ENCODE assay signal across 10 mouse cellular contexts in the genomic region with DNA sequence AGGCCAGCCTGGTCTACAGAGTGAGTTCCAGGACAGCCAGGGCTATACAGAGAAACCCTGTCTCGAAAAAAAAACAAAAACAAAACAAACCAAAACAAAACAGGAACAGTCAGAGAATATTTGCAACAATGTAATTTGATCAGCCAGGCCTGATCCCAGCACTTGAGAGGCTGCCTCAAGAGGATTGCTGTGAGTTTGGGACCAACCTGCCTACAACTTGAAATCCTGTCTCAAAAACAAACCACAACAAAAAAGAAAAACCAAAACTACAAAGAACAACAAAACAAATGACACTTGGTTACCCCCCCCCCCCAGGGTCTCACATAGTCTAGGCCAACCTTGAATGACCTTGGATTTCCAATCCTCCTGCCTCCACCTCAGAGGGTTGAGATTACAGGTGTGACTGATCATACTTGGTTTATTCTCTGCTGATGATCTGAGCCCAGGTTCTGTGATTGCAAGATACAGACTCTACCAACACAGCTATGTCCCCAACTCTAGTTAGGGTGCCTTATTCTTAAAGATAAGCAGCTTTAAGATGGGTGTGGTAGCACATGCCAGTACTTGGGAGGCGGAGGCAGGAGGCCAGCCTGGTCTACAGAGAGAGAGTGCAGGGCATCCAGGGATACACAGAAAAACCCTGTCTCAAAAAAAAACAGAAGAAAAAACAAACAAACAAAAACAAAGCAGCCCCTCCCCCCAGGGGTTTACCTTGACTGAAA. TPM values are rescaled to one million over a fixed set of nuclear protein-coding genes. Genes with fewer than 3 reads are reported as not detected.
DNase-seq lines count a peak whose midpoint lies in the region; ATAC-seq lines count a peak whose summit lies in the region.
"Had no signal": no experiment of that assay in that cellular context is flagged by ENCODE, and none has a peak within 500 bp of the region (broad histone marks: within the 10 kb centered on the region; RNA-seq: fewer than 3 reads in every experiment).

No protein-coding gene starts in this region.

- H3K4me1 ChIP-seq in heart, embryonic 13.5 days: peaks cover 9% of the 10 kb centered on the region
- H3K4me1 ChIP-seq in liver, embryonic 13.5 days (replicated peaks): peaks cover 41% of the 10 kb centered on the region
- no peaks in the 10 kb centered on the region for H3K4me1 ChIP-seq in midbrain, embryonic 16.5 days (ENCODE audit: control insufficient read depth, insufficient read depth, low read length)
- H3K4me1 ChIP-seq: midbrain, embryonic 12.5 days had no signal

- no peaks in the 10 kb centered on the region for H3K36me3 ChIP-seq in heart, embryonic 13.5 days
- no peaks in the 10 kb centered on the region for H3K36me3 ChIP-seq in liver, embryonic 13.5 days
- no peaks in the 10 kb centered on the region for H3K36me3 ChIP-seq in midbrain, embryonic 16.5 days (ENCODE audit: control insufficient read depth, insufficient read depth, low read length)
- H3K36me3 ChIP-seq: midbrain, embryonic 12.5 days had no signal

- peak overlapping the region; percentile 36; the same call in 1 of the 2 replicates for H3K27ac ChIP-seq in heart, embryonic 13.5 days (replicated peaks)
- peak overlapping the region; percentile 12; the same call in 1 of the 2 replicates for H3K27ac ChIP-seq in liver, embryonic 13.5 days
- no peak overlapping the region for H3K27ac ChIP-seq in midbrain, embryonic 16.5 days (ENCODE audit: low read length)
- H3K27ac ChIP-seq: midbrain, embryonic 12.5 days had no signal

- 71% methylated on average over 2 of the region's 2 CpGs for WGBS in heart, embryonic 13.5 days
- WGBS in liver, embryonic 13.5 days (ENCODE audit: insufficient replicate concordance): 12% methylated on average over 2 of the region's 2 CpGs
- 63% methylated on average over 2 of the region's 2 CpGs for WGBS in midbrain, embryonic 16.5 days

- ATAC-seq in heart, embryonic 13.5 days (ENCODE audit: extremely low read depth, insufficient number of reproducible peaks, low FRiP score, low TSS enrichment): no peak
- peak; percentile 80 for ATAC-seq in liver, embryonic 13.5 days (ENCODE audit: low read depth)
- no peak for ATAC-seq in midbrain, embryonic 16.5 days
- ATAC-seq: forebrain, embryonic 14.5 days had no signal

- DNase-seq in heart, adult 9 months (ENCODE audit: low spot score in 2 of 2): no peak
- peak; percentile 42 for DNase-seq in thymus, postnatal 4 days
- DNase-seq in thymus, adult 18-20 months: no peak
- DNase-seq in liver, embryonic 13.5 days: no peak
- DNase-seq in gastrocnemius, adult 18-20 months (ENCODE audit: low spot score): no peak
- DNase-seq in urinary bladder, postnatal 4 days (ENCODE audit: low spot score in 2 of 2): no peak

- no peak overlapping the region for H3K4me3 ChIP-seq in heart, embryonic 13.5 days
- H3K4me3 ChIP-seq in liver, embryonic 13.5 days (replicated peaks): no peak overlapping the region
- no peak overlapping the region for H3K4me3 ChIP-seq in midbrain, embryonic 16.5 days (ENCODE audit: low read depth, low read length)
- H3K4me3 ChIP-seq: midbrain, embryonic 12.5 days had no signal

- H3K4me2 ChIP-seq in heart, embryonic 13.5 days: no peak overlapping the region
- H3K4me2 ChIP-seq in liver, embryonic 13.5 days: no peak overlapping the region
- H3K4me2 ChIP-seq in midbrain, embryonic 16.5 days (ENCODE audit: low read length): no peak overlapping the region
- H3K4me2 ChIP-seq: midbrain, embryonic 12.5 days had no signal

- peaks cover 13% of the 10 kb centered on the region for H3K27me3 ChIP-seq in heart, embryonic 13.5 days (replicated peaks)
- H3K27me3 ChIP-seq in liver, embryonic 13.5 days: 0 out of 2 replicates have a peak, but pooled peaks cover 2% of the 10 kb centered on the region
- no peaks in the 10 kb centered on the region for H3K27me3 ChIP-seq in midbrain, embryonic 16.5 days (ENCODE audit: control insufficient read depth, insufficient read depth, low read depth, low read length)
- H3K27me3 ChIP-seq: midbrain, embryonic 12.5 days had no signal

- no peak overlapping the region for H3K9ac ChIP-seq in heart, embryonic 13.5 days
- H3K9ac ChIP-seq in liver, embryonic 13.5 days: no peak overlapping the region
- H3K9ac ChIP-seq in midbrain, embryonic 16.5 days (ENCODE audit: low read depth, low read length): no peak overlapping the region
- H3K9ac ChIP-seq: midbrain, embryonic 12.5 days had no signal

- no peaks in the 10 kb centered on the region for H3K9me3 ChIP-seq in heart, embryonic 13.5 days
- H3K9me3 ChIP-seq in liver, embryonic 13.5 days (replicated peaks): no peaks in the 10 kb centered on the region
- H3K9me3 ChIP-seq in midbrain, embryonic 16.5 days (replicated peaks; ENCODE audit: control insufficient read depth, low read length, poor library complexity, severe bottlenecking): no peaks in the 10 kb centered on the region
- H3K9me3 ChIP-seq: midbrain, embryonic 12.5 days had no signal

RNA-seq across cellular contexts. Expression of a gene that starts 18.5 kb away (rescaled TPM):
- 62.2 and 73.4 TPM in 2 replicates for polyA plus RNA-seq in heart, embryonic 13.5 days (2015; fragmentation: Nextera tagmentation; extraction: Ambion mirVana)
- polyA plus RNA-seq in liver, embryonic 13.5 days (2015; fragmentation: Nextera tagmentation; extraction: Ambion mirVana): 247 and 315 TPM in 2 replicates
- 27.8 and 30.6 TPM in 2 replicates for polyA plus RNA-seq in midbrain, embryonic 16.5 days (2015; fragmentation: Nextera tagmentation; extraction: Ambion mirVana)
- total RNA-seq in gastrocnemius, adult 18-20 months (2021): 10 to 100 TPM; 20.7 to 24.4 TPM
